Mouse (Mus musculus): ENCODE data around the gene Eef1e1.

DNA sequence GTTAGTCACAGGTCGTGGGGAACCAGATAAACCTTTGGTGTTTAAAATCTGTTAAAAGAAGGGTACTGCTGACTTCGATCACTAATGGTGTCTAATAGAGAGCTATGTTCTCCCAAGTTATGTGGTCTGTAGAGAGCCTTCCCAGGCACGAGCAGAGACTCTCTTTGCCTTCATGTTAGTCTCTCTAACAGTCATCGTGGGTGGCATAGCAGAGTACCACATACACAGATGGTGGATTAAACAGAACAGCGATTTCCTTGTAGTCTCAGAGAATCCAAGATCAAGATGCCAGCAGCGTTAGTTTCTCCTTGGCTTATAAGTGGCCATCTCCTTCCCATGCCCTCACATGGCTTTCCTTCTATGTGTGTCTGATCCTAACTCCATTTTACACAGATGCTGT lies 32.0 kb upstream of the Eef1e1 start:
- TF ChIP-seq CTCF (IDR thresholded peaks at IDR 0.05; ENCODE audit: borderline replicate concordance, insufficient read depth, low read length) (no peak), POLR2A (IDR thresholded peaks at IDR 0.05; ENCODE audit: low read depth, low read length) (no peak)

Measured in embryonic fibroblast, embryonic 13.5 days (primary cell).